Mouse (Mus musculus) hindbrain, embryonic 16.5 days (tissue): Measurements from ENCODE around the gene Cept1. TPM values are rescaled to one million over a fixed set of nuclear protein-coding genes. Genes with fewer than 3 reads are reported as not detected.
"Not testable (repeated sequence)": the region's sequence is repeated elsewhere in the genome, so short reads cannot be mapped to it uniquely, and the experiment has no call there.

ENCODE experiments used
- ATAC-seq: fragments of 200-750 bp; cut with Nextera tagmentation; 2 replicates; pipeline ENCODE4 v1.8.0; 2017; ENCODE audit warnings: moderate TSS enrichment, moderate library complexity
- H3K27ac ChIP-seq: fragments of 300-500 bp; sonication (generic); 2 replicates; pipeline ENCODE4 v1.5.1; 2014; ENCODE audit warnings: low read depth, mild to moderate bottlenecking, control low read depth, low read length, moderate library complexity
- H3K27me3 ChIP-seq: fragments of 300-500 bp; sonication (generic); replicated peaks from 2 replicates; pipeline ENCODE4 v1.6.1; 2014; ENCODE audit warnings: low read length; ENCODE audit not compliant: control insufficient read depth, insufficient read depth
- H3K36me3 ChIP-seq: fragments of 300-500 bp; sonication (generic); 2 replicates; pipeline ENCODE4 v1.6.1; 2014; ENCODE audit warnings: mild to moderate bottlenecking, low read length, moderate library complexity, mixed read lengths; ENCODE audit not compliant: control insufficient read depth, insufficient read depth
- H3K4me1 ChIP-seq: fragments of 300-500 bp; sonication (generic); 2 replicates; pipeline ENCODE4 v1.6.1; 2014; ENCODE audit warnings: low read depth, low read length; ENCODE audit not compliant: control insufficient read depth, insufficient read depth
- H3K4me2 ChIP-seq: fragments of 300-500 bp; sonication (generic); 2 replicates; pipeline ENCODE4 v1.6.1; 2014; ENCODE audit warnings: mild to moderate bottlenecking, low read length, control low read depth, moderate library complexity
- H3K4me3 ChIP-seq: fragments of 300-500 bp; sonication (generic); 2 replicates; pipeline ENCODE4 v1.5.1; 2014; ENCODE audit warnings: mild to moderate bottlenecking, low read length, control low read depth, moderate library complexity
- H3K9ac ChIP-seq: fragments of 300-500 bp; sonication (generic); 2 replicates; pipeline ENCODE4 v1.6.1; 2014; ENCODE audit warnings: low read depth, mild to moderate bottlenecking, control low read depth, low read length, moderate library complexity
- H3K9me3 ChIP-seq: fragments of 300-500 bp; sonication (generic); 2 replicates; pipeline ENCODE4 v1.6.1; 2014; ENCODE audit warnings: mild to moderate bottlenecking, low read length, moderate library complexity; ENCODE audit not compliant: control insufficient read depth
- WGBS: fragments of 180-500 bp; shearing (Covaris S2); extraction: QIAGEN DNeasy Blood & Tissue Kit; methylation state at CpG from one replicate; pipeline ENCODE4 v1.1.7; 2014; 5-methylcytosine and 5-hydroxymethylcytosine counted together
- polyA plus RNA-seq: library from polyadenylated mRNA; unstranded; fragments of >200 nt; fragmentation: Nextera tagmentation; extraction: Ambion mirVana; gene quantifications from 2 replicates; pipeline ENCODE4 v1.2.1, GENCODE M21; 2015

Gene Cept1
- polyA plus RNA-seq = 49.8 and 50.8 TPM in 2 replicates

DNA sequence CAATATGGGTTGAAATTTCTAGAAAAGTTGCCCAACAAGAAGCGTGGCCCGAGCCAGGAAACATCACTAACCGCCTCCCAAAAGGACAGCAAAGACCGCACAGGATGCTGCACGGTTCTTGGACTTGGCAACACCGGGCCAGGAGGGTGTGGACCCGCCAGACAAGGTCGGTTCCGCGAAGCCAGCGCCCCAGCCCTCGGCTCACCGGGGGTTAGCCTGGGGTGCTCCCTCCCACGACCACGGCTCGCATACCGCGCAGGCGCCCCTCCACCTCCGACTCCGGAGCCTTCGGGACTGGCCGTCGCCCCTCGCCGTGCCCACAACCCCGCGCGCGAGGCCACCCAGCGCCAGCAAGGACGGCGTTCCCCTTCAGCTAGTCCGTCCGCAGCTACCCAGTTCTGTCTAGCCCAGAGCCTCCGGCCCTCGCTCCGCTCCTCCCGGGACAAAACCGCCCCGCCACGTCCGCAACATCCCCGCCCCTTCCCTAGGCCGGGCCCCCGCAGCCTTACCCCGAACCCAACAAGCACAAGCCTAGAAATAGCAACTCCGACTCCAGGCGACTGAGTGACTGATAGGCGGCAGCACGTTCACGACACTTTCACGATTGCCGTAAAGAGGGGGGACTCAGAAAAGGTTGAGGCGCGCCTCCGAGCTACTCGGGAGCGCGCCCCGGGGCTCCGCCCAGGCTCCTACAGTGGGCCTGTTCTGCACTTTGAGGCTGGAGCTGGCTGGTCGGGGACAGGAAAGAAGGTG is at the start of gene Cept1, which contains the start of gene Dram2:
TSS of gene Cept1 (minus strand) at position 632 of the 753 bp plus-strand sequence.
TSS of gene Dram2 (plus strand) at position 628 of the 753 bp plus-strand sequence.
- H3K9me3 ChIP-seq = no peaks in the 10 kb centered on the region
- peaks cover 10% of the 10 kb centered on the region for H3K4me1 ChIP-seq
- peak within 1 kb of the TSS; percentile 62 for H3K4me3 ChIP-seq
- WGBS = under 1% methylated on average over 61 of the region's 63 CpGs
- H3K4me2 ChIP-seq = peak within 1 kb of the TSS; percentile 78
- H3K27me3 ChIP-seq = no peaks in the 10 kb centered on the region
- no peaks in the 10 kb centered on the region for H3K36me3 ChIP-seq
- ATAC-seq = peak; percentile 98
- H3K9ac ChIP-seq = peak within 1 kb of the TSS; percentile 75
- peak within 1 kb of the TSS; percentile 97 for H3K27ac ChIP-seq

DNA sequence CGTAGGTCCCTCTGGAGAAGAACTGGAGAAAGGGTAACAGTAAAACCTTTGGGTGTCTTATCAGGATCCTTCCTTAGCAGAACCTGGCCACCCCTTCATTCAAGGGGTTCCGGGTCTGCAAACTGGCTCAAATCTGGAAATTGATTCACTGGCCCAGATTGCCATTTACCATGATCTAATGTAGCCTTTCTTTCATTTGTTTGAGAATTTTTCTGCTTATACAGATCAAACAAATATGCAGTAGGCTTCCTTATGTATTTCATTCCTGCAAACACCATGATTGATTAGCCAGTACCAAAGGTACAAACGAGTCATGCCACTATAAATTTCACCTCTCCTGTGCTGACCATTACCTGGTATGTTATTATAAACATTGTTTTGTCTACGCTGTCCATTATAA is 46.0 kb upstream of the Cept1 start:
- not testable (repeated sequence) for H3K9ac ChIP-seq, ATAC-seq, H3K36me3 ChIP-seq, H3K4me1 ChIP-seq, H3K9me3 ChIP-seq, H3K27me3 ChIP-seq, H3K4me2 ChIP-seq, H3K27ac ChIP-seq, H3K4me3 ChIP-seq
- 76% methylated on average over 4 of the region's 4 CpGs for WGBS

DNA sequence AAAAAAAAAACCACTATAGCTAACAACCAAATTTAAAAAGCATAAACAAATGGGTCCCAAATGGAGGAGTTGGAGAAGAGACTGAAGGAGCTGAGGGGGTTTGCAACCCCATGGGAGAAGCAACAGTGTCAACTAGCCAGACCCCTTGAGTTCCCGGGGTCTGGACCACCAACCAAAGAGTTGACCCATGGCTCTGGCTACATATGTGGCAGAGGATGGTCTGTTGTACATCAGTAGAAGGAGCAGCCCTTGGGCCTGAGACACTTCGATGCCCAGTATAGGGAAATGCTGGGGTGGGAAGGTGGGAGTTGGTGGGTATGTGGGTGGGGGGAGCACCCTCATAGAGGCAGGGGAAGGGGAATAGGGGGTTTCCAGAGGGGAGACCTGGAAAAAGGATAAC is 31.7 kb upstream of the Cept1 start:
- Histone ChIP-seq H3K4me3 (no peak overlapping the region), H3K9ac (no peak overlapping the region), H3K9me3 (no peaks in the 10 kb centered on the region), H3K27ac (no peak overlapping the region), H3K27me3 (no peaks in the 10 kb centered on the region), H3K4me1 (no peaks in the 10 kb centered on the region), H3K4me2 (no peak overlapping the region), H3K36me3 (no peaks in the 10 kb centered on the region)
- ATAC-seq = no peak
- 92% methylated on average over 2 of the region's 2 CpGs for WGBS

DNA sequence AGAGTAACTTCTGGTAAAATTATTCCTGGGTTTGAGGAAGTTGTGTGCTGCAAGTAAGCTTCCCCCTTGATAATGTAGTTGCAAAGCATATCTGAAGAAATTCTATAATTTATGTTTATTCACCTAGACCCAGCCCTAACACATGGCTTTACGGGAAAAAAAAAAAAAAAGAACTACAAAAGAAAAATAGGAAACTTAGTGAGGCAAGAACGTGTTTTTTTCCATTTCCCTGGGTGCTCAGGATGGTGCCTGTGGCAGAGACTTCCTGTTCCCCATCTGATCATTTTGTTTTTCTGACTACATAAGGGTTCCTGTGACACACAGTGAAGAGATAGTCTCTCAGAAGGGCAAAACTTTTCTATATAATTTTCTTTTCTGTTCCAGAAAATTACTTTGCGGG is 25.6 kb upstream of the Cept1 start:
- Histone ChIP-seq H3K9ac (no peak overlapping the region), H3K27me3 (no peaks in the 10 kb centered on the region), H3K4me1 (no peaks in the 10 kb centered on the region), H3K4me2 (no peak overlapping the region), H3K9me3 (no peaks in the 10 kb centered on the region), H3K4me3 (no peak overlapping the region), H3K36me3 (peaks cover 11% of the 10 kb centered on the region; the same call in 1 of the 2 replicates), H3K27ac (no peak overlapping the region)
- WGBS = 84% methylated on average over 3 of the region's 3 CpGs
- no peak for ATAC-seq

GRCm38 (mm10) chr3:106565876-106566275 is 18.3 kb upstream of the Cept1 start:
- Histone ChIP-seq H3K36me3 (peaks cover 10% of the 10 kb centered on the region; the same call in 1 of the 2 replicates), H3K4me3 (no peak overlapping the region), H3K9ac (no peak overlapping the region), H3K4me1 (no peaks in the 10 kb centered on the region), H3K9me3 (no peaks in the 10 kb centered on the region), H3K27ac (no peak overlapping the region), H3K27me3 (no peaks in the 10 kb centered on the region), H3K4me2 (no peak overlapping the region)
- 95% methylated on average over 3 of the region's 3 CpGs for WGBS
- ATAC-seq = no peak

GRCm38 (mm10) chr3:106558271-106558670 is 10.7 kb upstream of the Cept1 start:
- Histone ChIP-seq H3K4me2 (no peak overlapping the region), H3K4me1 (no peaks in the 10 kb centered on the region), H3K27ac (no peak overlapping the region), H3K9ac (no peak overlapping the region), H3K27me3 (no peaks in the 10 kb centered on the region), H3K36me3 (peaks cover 6% of the 10 kb centered on the region), H3K9me3 (no peaks in the 10 kb centered on the region), H3K4me3 (no peak overlapping the region)
- ATAC-seq = no peak

- no peak overlapping the region for H3K9ac ChIP-seq
- no peak overlapping the region for H3K4me3 ChIP-seq
- ATAC-seq = no peak
- no peaks in the 10 kb centered on the region for H3K27me3 ChIP-seq
- H3K4me2 ChIP-seq = no peak overlapping the region
- no peaks in the 10 kb centered on the region for H3K9me3 ChIP-seq
- WGBS = 94% methylated on average over 3 of the region's 3 CpGs
- H3K4me1 ChIP-seq = no peaks in the 10 kb centered on the region
- peaks cover 6% of the 10 kb centered on the region for H3K36me3 ChIP-seq
- no peak overlapping the region for H3K27ac ChIP-seq
Measured at GRCm38 (mm10) chr3:106555743-106556250, 8.2 kb upstream of the Cept1 start.

- Histone ChIP-seq H3K27me3 (no peaks in the 10 kb centered on the region), H3K4me2 (no peak overlapping the region), H3K9ac (no peak overlapping the region), H3K9me3 (no peaks in the 10 kb centered on the region), H3K4me3 (no peak overlapping the region), H3K27ac (no peak overlapping the region), H3K4me1 (peaks cover 4% of the 10 kb centered on the region; the same call in 1 of the 2 replicates), H3K36me3 (peaks cover 6% of the 10 kb centered on the region)
- no peak for ATAC-seq
- 90% methylated on average over 5 of the region's 5 CpGs for WGBS
Measured at GRCm38 (mm10) chr3:106553411-106553810, 5.8 kb upstream of the Cept1 start.

GRCm38 (mm10) chr3:106548971-106549370 is 1.4 kb upstream of the Cept1 start:
- H3K9ac ChIP-seq = no peak overlapping the region
- WGBS = 34% methylated on average over 3 of the region's 3 CpGs
- no peak overlapping the region for H3K27ac ChIP-seq
- H3K4me1 ChIP-seq = peaks cover 10% of the 10 kb centered on the region
- H3K27me3 ChIP-seq = no peaks in the 10 kb centered on the region
- peak overlapping the region; percentile 16; the same call in 1 of the 2 replicates for H3K4me3 ChIP-seq
- H3K36me3 ChIP-seq = no peaks in the 10 kb centered on the region
- H3K4me2 ChIP-seq = peak overlapping the region; percentile 67
- no peaks in the 10 kb centered on the region for H3K9me3 ChIP-seq
- ATAC-seq = no peak
